Mouse (Mus musculus) hindbrain, embryonic 13.5 days (tissue): ENCODE measurements around the gene Gabra5. TPM values are rescaled to one million over a fixed set of nuclear protein-coding genes. Genes with fewer than 3 reads are reported as not detected.

Experiments
- ATAC-seq: fragments of 200-750 bp; cut with Nextera tagmentation; 2 replicates; pipeline ENCODE4 v1.8.0; 2017; ENCODE audit warnings: moderate TSS enrichment; ENCODE audit not compliant: low FRiP score
- H3K27ac ChIP-seq: fragments of 300-500 bp; sonication (generic); 2 replicates; pipeline ENCODE4 v1.5.1; 2015; ENCODE audit warnings: inconsistent platforms, mild to moderate bottlenecking, moderate library complexity
- H3K27me3 ChIP-seq: fragments of 300-500 bp; sonication (generic); 2 replicates; pipeline ENCODE4 v1.6.1; 2015; ENCODE audit warnings: mild to moderate bottlenecking, inconsistent platforms
- H3K36me3 ChIP-seq: fragments of 300-500 bp; sonication (generic); 2 replicates; pipeline ENCODE4 v1.6.1; 2015; ENCODE audit warnings: mild to moderate bottlenecking, inconsistent platforms
- H3K4me1 ChIP-seq: fragments of 300-500 bp; sonication (generic); replicated peaks from 2 replicates; pipeline ENCODE4 v1.6.1; 2015; ENCODE audit warnings: inconsistent platforms
- H3K4me2 ChIP-seq: fragments of 300-500 bp; sonication (generic); 2 replicates; pipeline ENCODE4 v1.6.1; 2015; ENCODE audit warnings: inconsistent platforms, mild to moderate bottlenecking, moderate library complexity
- H3K4me3 ChIP-seq: fragments of 300-500 bp; sonication (generic); 2 replicates; pipeline ENCODE4 v1.5.1; 2015; ENCODE audit warnings: mild to moderate bottlenecking, inconsistent platforms
- H3K9ac ChIP-seq: fragments of 300-500 bp; sonication (generic); 2 replicates; pipeline ENCODE4 v1.6.1; 2015; ENCODE audit warnings: mild to moderate bottlenecking, inconsistent platforms
- H3K9me3 ChIP-seq: fragments of 300-500 bp; sonication (generic); 2 replicates; pipeline ENCODE4 v1.6.1; 2016; ENCODE audit warnings: inconsistent platforms
- WGBS: fragments of 180-500 bp; shearing (Covaris S2); methylation state at CpG from one replicate; pipeline ENCODE4 v1.1.7; 2015; 5-methylcytosine and 5-hydroxymethylcytosine counted together
- polyA plus RNA-seq: library from polyadenylated mRNA; unstranded; fragments of >200 nt; fragmentation: Nextera tagmentation; extraction: Ambion mirVana; gene quantifications from 2 replicates; pipeline ENCODE4 v1.2.1, GENCODE M21; 2015

Gene Gabra5
- polyA plus RNA-seq = 13.6 and 13.8 TPM in 2 replicates

GRCm38 (mm10) chr7:57509681-57510141 is at the start of gene Gabra5:
Gene Gabra5 (minus strand): TSS chr7:57510059.
- H3K9ac ChIP-seq = peak within 1 kb of the TSS; percentile 79
- H3K4me2 ChIP-seq = peak within 1 kb of the TSS; percentile 87
- H3K36me3 ChIP-seq = no peaks in the 10 kb centered on the region
- H3K27me3 ChIP-seq = peaks cover 59% of the 10 kb centered on the region
- H3K4me3 ChIP-seq = peak within 1 kb of the TSS; percentile 63
- ATAC-seq = peak; percentile 88
- peaks cover 15% of the 10 kb centered on the region; the same call in 1 of the 2 replicates for H3K4me1 ChIP-seq
- H3K9me3 ChIP-seq = no peaks in the 10 kb centered on the region
- WGBS = under 1% methylated on average over 59 of the region's 59 CpGs
- peak within 1 kb of the TSS; percentile 55 for H3K27ac ChIP-seq

GRCm38 (mm10) chr7:57538565-57538964 is 28.7 kb upstream of the Gabra5 start:
- WGBS = 21% methylated on average over 7 of the region's 7 CpGs
- Histone ChIP-seq H3K27me3 (no peaks in the 10 kb centered on the region), H3K4me1 (no peaks in the 10 kb centered on the region), H3K4me3 (no peak overlapping the region), H3K27ac (no peak overlapping the region), H3K9ac (no peak overlapping the region), H3K4me2 (no peak overlapping the region), H3K9me3 (no peaks in the 10 kb centered on the region), H3K36me3 (no peaks in the 10 kb centered on the region)
- ATAC-seq = no peak

GRCm38 (mm10) chr7:57532676-57533075 is 22.8 kb upstream of the Gabra5 start:
- H3K4me1 ChIP-seq = no peaks in the 10 kb centered on the region
- no peak overlapping the region for H3K4me2 ChIP-seq
- H3K9me3 ChIP-seq = no peaks in the 10 kb centered on the region
- 73% methylated on average over 10 of the region's 10 CpGs for WGBS
- no peak overlapping the region for H3K27ac ChIP-seq
- no peaks in the 10 kb centered on the region for H3K36me3 ChIP-seq
- no peaks in the 10 kb centered on the region for H3K27me3 ChIP-seq
- no peak overlapping the region for H3K4me3 ChIP-seq
- ATAC-seq = no peak
- no peak overlapping the region for H3K9ac ChIP-seq

- ATAC-seq = 0 out of 2 replicates have a peak, but pooled peaks have one; percentile 59
- Histone ChIP-seq H3K9ac (no peak overlapping the region), H3K27me3 (no peaks in the 10 kb centered on the region), H3K27ac (no peak overlapping the region), H3K4me2 (no peak overlapping the region), H3K9me3 (no peaks in the 10 kb centered on the region), H3K4me3 (no peak overlapping the region), H3K4me1 (no peaks in the 10 kb centered on the region), H3K36me3 (no peaks in the 10 kb centered on the region)
- WGBS = 91% methylated on average over 8 of the region's 8 CpGs
Observed at GRCm38 (mm10) chr7:57529954-57530353, 20.1 kb upstream of the Gabra5 start.

- no peak overlapping the region for H3K4me3 ChIP-seq
- H3K27ac ChIP-seq = no peak overlapping the region
- no peak overlapping the region for H3K9ac ChIP-seq
- no peaks in the 10 kb centered on the region for H3K9me3 ChIP-seq
- WGBS = 95% methylated on average over 4 of the region's 4 CpGs
- ATAC-seq = no peak
- H3K27me3 ChIP-seq = no peaks in the 10 kb centered on the region
- no peaks in the 10 kb centered on the region for H3K4me1 ChIP-seq
- H3K4me2 ChIP-seq = no peak overlapping the region
- H3K36me3 ChIP-seq = no peaks in the 10 kb centered on the region
Observed at GRCm38 (mm10) chr7:57529451-57529850, 19.6 kb upstream of the Gabra5 start.

GRCm38 (mm10) chr7:57512955-57513354 is 3.1 kb upstream of the Gabra5 start:
- ATAC-seq = no peak
- Histone ChIP-seq H3K4me2 (no peak overlapping the region), H3K36me3 (no peaks in the 10 kb centered on the region), H3K4me3 (no peak overlapping the region), H3K4me1 (peaks cover 15% of the 10 kb centered on the region; the same call in 1 of the 2 replicates), H3K27me3 (peaks cover 42% of the 10 kb centered on the region), H3K9me3 (no peaks in the 10 kb centered on the region), H3K27ac (no peak overlapping the region), H3K9ac (no peak overlapping the region)
- 33% methylated on average over 3 of the region's 3 CpGs for WGBS

GRCm38 (mm10) chr7:57508860-57509632 is 813 bp downstream of the Gabra5 start:
- Histone ChIP-seq H3K9me3 (no peaks in the 10 kb centered on the region), H3K4me2 (peak overlapping the region; percentile 87), H3K27me3 (peaks cover 59% of the 10 kb centered on the region), H3K36me3 (no peaks in the 10 kb centered on the region), H3K9ac (peak overlapping the region; percentile 79), H3K4me3 (peak overlapping the region; percentile 63), H3K27ac (peak overlapping the region; percentile 55), H3K4me1 (peaks cover 15% of the 10 kb centered on the region; the same call in 1 of the 2 replicates)
- under 1% methylated on average over 64 of the region's 72 CpGs for WGBS
- peak; percentile 79 for ATAC-seq

- H3K27me3 ChIP-seq = peaks cover 16% of the 10 kb centered on the region
Observed at GRCm38 (mm10) chr7:57502809-57503208, 7.0 kb downstream of the Gabra5 start.

GRCm38 (mm10) chr7:57491795-57492194 is 18.1 kb downstream of the Gabra5 start:
- no peaks in the 10 kb centered on the region for H3K9me3 ChIP-seq
- H3K4me3 ChIP-seq = no peak overlapping the region
- WGBS = 79% methylated on average over 4 of the region's 4 CpGs
- H3K36me3 ChIP-seq = no peaks in the 10 kb centered on the region
- no peak overlapping the region for H3K9ac ChIP-seq
- no peaks in the 10 kb centered on the region for H3K27me3 ChIP-seq
- no peak overlapping the region for H3K27ac ChIP-seq
- no peak for ATAC-seq
- no peak overlapping the region for H3K4me2 ChIP-seq
- no peaks in the 10 kb centered on the region for H3K4me1 ChIP-seq

More at GRCm38 (mm10) chr7:57502809-57503208, 7.0 kb downstream of the Gabra5 start:
- Histone ChIP-seq H3K4me3 (no peak overlapping the region), H3K9ac (no peak overlapping the region), H3K4me1 (no peaks in the 10 kb centered on the region), H3K36me3 (no peaks in the 10 kb centered on the region), H3K27ac (no peak overlapping the region), H3K9me3 (no peaks in the 10 kb centered on the region), H3K4me2 (no peak overlapping the region)
- no peak for ATAC-seq
- 70% methylated on average over 4 of the region's 4 CpGs for WGBS

GRCm38 (mm10) chr7:57486907-57487306 is 23.0 kb downstream of the Gabra5 start:
- H3K9ac ChIP-seq = no peak overlapping the region
- WGBS = 79% methylated on average over 6 of the region's 6 CpGs
- no peaks in the 10 kb centered on the region for H3K27me3 ChIP-seq
- no peak overlapping the region for H3K4me3 ChIP-seq
- no peaks in the 10 kb centered on the region for H3K9me3 ChIP-seq
- no peaks in the 10 kb centered on the region for H3K36me3 ChIP-seq
- no peak overlapping the region for H3K4me2 ChIP-seq
- no peak overlapping the region for H3K27ac ChIP-seq
- H3K4me1 ChIP-seq = no peaks in the 10 kb centered on the region
- ATAC-seq = no peak

GRCm38 (mm10) chr7:57482896-57483295 is 27.0 kb downstream of the Gabra5 start:
- Histone ChIP-seq H3K36me3 (no peaks in the 10 kb centered on the region), H3K4me2 (no peak overlapping the region), H3K4me1 (no peaks in the 10 kb centered on the region), H3K9me3 (no peaks in the 10 kb centered on the region), H3K27me3 (no peaks in the 10 kb centered on the region), H3K4me3 (no peak overlapping the region), H3K9ac (no peak overlapping the region), H3K27ac (no peak overlapping the region)
- no peak for ATAC-seq

GRCm38 (mm10) chr7:57473811-57474525 is 35.9 kb downstream of the Gabra5 start:
- 85% methylated on average over 4 of the region's 4 CpGs for WGBS
- peak; percentile 87 for ATAC-seq
- Histone ChIP-seq H3K36me3 (no peaks in the 10 kb centered on the region), H3K4me2 (no peak overlapping the region), H3K4me3 (no peak overlapping the region), H3K9me3 (no peaks in the 10 kb centered on the region), H3K9ac (no peak overlapping the region), H3K27ac (no peak overlapping the region), H3K27me3 (no peaks in the 10 kb centered on the region), H3K4me1 (no peaks in the 10 kb centered on the region)
